ENCODE assay signal across 23 mouse cellular contexts in the genomic region with DNA sequence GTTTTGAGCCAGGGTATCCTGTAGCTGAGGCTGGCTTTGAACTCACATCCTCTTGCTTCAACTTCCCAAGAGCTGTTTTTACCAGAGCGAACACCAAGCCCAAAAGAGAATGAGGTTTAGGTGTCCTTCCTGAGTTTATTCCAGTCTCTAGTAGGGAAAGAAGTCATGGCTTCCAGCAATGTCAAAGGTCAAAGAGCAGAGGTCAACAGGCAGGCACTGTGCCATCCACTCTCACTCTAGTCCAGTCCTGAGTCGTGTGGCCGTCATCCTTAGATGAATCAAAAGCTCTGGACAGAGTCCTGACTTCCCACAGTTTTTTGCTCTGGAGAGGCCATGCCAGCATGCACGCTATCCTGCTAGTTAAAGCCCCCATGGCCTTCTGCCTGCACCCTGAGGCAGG. TPM values are rescaled to one million over a fixed set of nuclear protein-coding genes. Genes with fewer than 3 reads are reported as not detected.
DNase-seq lines count a peak whose midpoint lies in the region; ATAC-seq and TF ChIP-seq lines count a peak whose summit lies in the region.
"Had no signal": no experiment of that assay in that cellular context is flagged by ENCODE, and none has a peak within 500 bp of the region (broad histone marks: within the 10 kb centered on the region; RNA-seq: fewer than 3 reads in every experiment).

No protein-coding gene starts in this region.

- H3K4me1 ChIP-seq in heart, embryonic 12.5 days (replicated peaks) = peaks cover 84% of the 10 kb centered on the region
- peaks cover 8% of the 10 kb centered on the region for H3K4me1 ChIP-seq in kidney, embryonic 14.5 days (ENCODE audit: control insufficient read depth, insufficient read depth, low read length)
- peaks cover 7% of the 10 kb centered on the region for H3K4me1 ChIP-seq in kidney, adult 2 months (ENCODE audit: control insufficient read depth, insufficient read depth, low read length)
- peaks cover 42% of the 10 kb centered on the region for H3K4me1 ChIP-seq in brown adipose tissue, adult 24 weeks (ENCODE audit: control insufficient read depth, insufficient read depth, insufficient read length, low read length)
- H3K4me1 ChIP-seq in forebrain, postnatal 0 days (ENCODE audit: insufficient read depth) = 0 out of 2 replicates have a peak, but pooled peaks cover 2% of the 10 kb centered on the region
- H3K4me1 ChIP-seq: forebrain, embryonic 12.5 days had no signal

- no peak overlapping the region for H3K4me2 ChIP-seq in heart, embryonic 12.5 days
- no peak overlapping the region for H3K4me2 ChIP-seq in kidney, embryonic 14.5 days (replicated peaks; ENCODE audit: low read depth, low read length)
- no peak overlapping the region for H3K4me2 ChIP-seq in forebrain, postnatal 0 days (ENCODE audit: low read depth)
- H3K4me2 ChIP-seq: embryonic facial prominence, embryonic 13.5 days; forebrain, embryonic 12.5 days; hindbrain, embryonic 12.5 days had no signal

- no peak for TF ChIP-seq CTCF in kidney, adult 2 months (conservative IDR thresholded peaks at IDR 0.05; ENCODE audit: insufficient read depth, insufficient read length, low read depth, low read length)
- TF ChIP-seq CTCF in forebrain, postnatal 0 days (IDR thresholded peaks at IDR 0.05; ENCODE audit: low read depth) = no peak

- ATAC-seq in heart, embryonic 12.5 days (ENCODE audit: insufficient number of reproducible peaks, low FRiP score) = no peak
- no peak for ATAC-seq in kidney, embryonic 14.5 days (ENCODE audit: low FRiP score, low TSS enrichment)
- no peak for ATAC-seq in forebrain, postnatal 0 days
- ATAC-seq: hindbrain, embryonic 16.5 days; inflammation-experienced regulatory T-cells, adult 6 months had no signal

- peak overlapping the region; percentile 59; the same call in 1 of the 2 replicates for H3K27ac ChIP-seq in heart, embryonic 12.5 days (ENCODE audit: poor library complexity, severe bottlenecking)
- 0 out of 2 replicates have a peak overlapping the region, but pooled peaks have one; percentile 5 for H3K27ac ChIP-seq in kidney, embryonic 14.5 days (ENCODE audit: low read depth, low read length)
- H3K27ac ChIP-seq in kidney, adult 2 months (ENCODE audit: insufficient read depth, low read depth, low read length) = no peak overlapping the region
- H3K27ac ChIP-seq in brown adipose tissue, adult 24 weeks (replicated peaks; ENCODE audit: low read depth, low read length) = peak overlapping the region; percentile 36
- no peak overlapping the region for H3K27ac ChIP-seq in forebrain, postnatal 0 days (ENCODE audit: low read depth, low read length)
- H3K27ac ChIP-seq: embryonic facial prominence, embryonic 13.5 days; forebrain, embryonic 12.5 days; gastrocnemius, adult 2 months; heart, embryonic 10.5 days; hindbrain, embryonic 12.5 days had no signal

- TF ChIP-seq POLR2A in kidney, adult 2 months (IDR thresholded peaks at IDR 0.05; ENCODE audit: low read depth, low read length) = no peak

- intact Hi-C loops in heart, postnatal 36 days (cut with DNase I) = no loop called here

- no peaks in the 10 kb centered on the region for H3K27me3 ChIP-seq in heart, embryonic 12.5 days (replicated peaks)
- no peaks in the 10 kb centered on the region for H3K27me3 ChIP-seq in kidney, embryonic 14.5 days (ENCODE audit: control insufficient read depth, insufficient read depth, low read length)
- H3K27me3 ChIP-seq in kidney, adult 2 months (replicated peaks; ENCODE audit: control insufficient read depth, insufficient read depth, low read length) = no peaks in the 10 kb centered on the region
- H3K27me3 ChIP-seq in forebrain, postnatal 0 days (ENCODE audit: insufficient read depth, low read length) = no peaks in the 10 kb centered on the region
- H3K27me3 ChIP-seq: CH12.LX; embryonic facial prominence, embryonic 13.5 days; forebrain, embryonic 12.5 days; hindbrain, embryonic 12.5 days had no signal

- 78% methylated on average over 4 of the region's 4 CpGs for WGBS in heart, embryonic 12.5 days
- WGBS in kidney, embryonic 14.5 days = 67% methylated on average over 4 of the region's 4 CpGs
- WGBS in kidney, adult 2 months = 58% methylated on average over 4 of the region's 4 CpGs
- 85% methylated on average over 4 of the region's 4 CpGs for WGBS in forebrain, postnatal 0 days

- no peak for DNase-seq in heart, postnatal 36 days
- DNase-seq in kidney, adult 2 months = no peak
- DNase-seq in lung, postnatal 10 days = peak; percentile 22
- DNase-seq in lung, postnatal 14 days = no peak
- DNase-seq in forebrain, postnatal 0 days = no peak
- DNase-seq: adrenal gland, adult 8-10 months; adrenal gland, postnatal 36 days; cerebellum, adult 11 months; cerebellum, adult 8-10 months; cerebellum, postnatal 14 days; gastrocnemius, adult 2 months; gastrocnemius, postnatal 25 days; heart, postnatal 4 days had no signal

- H3K9ac ChIP-seq in heart, embryonic 12.5 days = no peak overlapping the region
- H3K9ac ChIP-seq in kidney, embryonic 14.5 days (ENCODE audit: low read depth, low read length) = no peak overlapping the region
- H3K9ac ChIP-seq in forebrain, postnatal 0 days = no peak overlapping the region
- H3K9ac ChIP-seq: embryonic facial prominence, embryonic 13.5 days; forebrain, embryonic 12.5 days; hindbrain, embryonic 12.5 days had no signal

- no peak overlapping the region for H3K4me3 ChIP-seq in heart, embryonic 12.5 days
- no peak overlapping the region for H3K4me3 ChIP-seq in kidney, embryonic 14.5 days (ENCODE audit: low read length)
- no peak overlapping the region for H3K4me3 ChIP-seq in kidney, adult 2 months (ENCODE audit: insufficient read depth, low read depth, low read length)
- no peak overlapping the region for H3K4me3 ChIP-seq in brown adipose tissue, adult 24 weeks (ENCODE audit: insufficient read depth, low read depth, low read length)
- H3K4me3 ChIP-seq in forebrain, postnatal 0 days (ENCODE audit: low read depth, low read length) = no peak overlapping the region
- H3K4me3 ChIP-seq: embryonic facial prominence, embryonic 13.5 days; forebrain, embryonic 12.5 days; gastrocnemius, adult 2 months; heart, embryonic 10.5 days; hindbrain, embryonic 12.5 days had no signal

- H3K9me3 ChIP-seq in heart, embryonic 12.5 days (replicated peaks) = no peaks in the 10 kb centered on the region
- no peaks in the 10 kb centered on the region for H3K9me3 ChIP-seq in kidney, embryonic 14.5 days (ENCODE audit: control insufficient read depth, low read length)
- no peaks in the 10 kb centered on the region for H3K9me3 ChIP-seq in forebrain, postnatal 0 days (ENCODE audit: low read length)
- H3K9me3 ChIP-seq: embryonic facial prominence, embryonic 13.5 days; forebrain, embryonic 12.5 days; heart, embryonic 10.5 days; hindbrain, embryonic 12.5 days had no signal

- H3K36me3 ChIP-seq in heart, embryonic 12.5 days = peaks cover 83% of the 10 kb centered on the region
- peaks cover 30% of the 10 kb centered on the region for H3K36me3 ChIP-seq in kidney, embryonic 14.5 days (ENCODE audit: control insufficient read depth, insufficient read depth, low read length)
- H3K36me3 ChIP-seq in kidney, adult 2 months (ENCODE audit: control insufficient read depth, insufficient read depth, low read length) = no peaks in the 10 kb centered on the region
- no peaks in the 10 kb centered on the region for H3K36me3 ChIP-seq in forebrain, postnatal 0 days (ENCODE audit: insufficient read depth)
- H3K36me3 ChIP-seq: forebrain, embryonic 12.5 days; hindbrain, embryonic 12.5 days had no signal

RNA-seq across cellular contexts. Expression of a gene that starts 30.7 kb away (rescaled TPM):
- polyA plus RNA-seq in heart, embryonic 12.5 days (2016; fragmentation: Nextera tagmentation; extraction: Ambion mirVana) = 56.2 and 62.8 TPM in 2 replicates
- total RNA-seq in heart, postnatal 36 days (2021) = 10 to 100 TPM; 11.4 to 16.3 TPM
- 12.2 and 14.3 TPM in 2 replicates for polyA plus RNA-seq in kidney, embryonic 14.5 days (2014; fragmentation: Nextera tagmentation; extraction: Ambion mirVana)
- polyA plus RNA-seq in kidney, adult 2 months (2012; rRNA removed) = 15.9 and 22.8 TPM in 2 replicates
- polyA plus RNA-seq in brown adipose tissue, adult 24 weeks (2012; ENCODE audit: insufficient read depth, insufficient read length, missing spikeins) = 5.3 and 14.8 TPM in 2 replicates
- total RNA-seq in forebrain, postnatal 0 days (2014; rRNA removed) = 4.5 and 7.5 TPM in 2 replicates
- 1.4 and 1.5 TPM in 2 replicates for polyA plus RNA-seq in forebrain, postnatal 0 days (2015; fragmentation: Nextera tagmentation; extraction: Ambion mirVana)
- total RNA-seq: CH12.LX had no signal
- polyA plus RNA-seq: inflammation-experienced regulatory T-cells, adult 6 months had no signal

Comparison
In these comparisons a context has a peak if more than half of its experiments do, and no peak if none do; other contexts are left out.
1. H3K27ac ChIP-seq: peak in heart, embryonic 12.5 days (single experiment), kidney, embryonic 14.5 days (single experiment) and brown adipose tissue, adult 24 weeks (single experiment); none in kidney, adult 2 months (single experiment) and forebrain, postnatal 0 days (single experiment).